Mouse (Mus musculus) embryonic facial prominence, embryonic 15.5 days (tissue): ENCODE data around the gene Erc2. TPM values are rescaled to one million over a fixed set of nuclear protein-coding genes. Genes with fewer than 3 reads are reported as not detected.

Experiments used
- ATAC-seq: fragments of 200-750 bp; cut with Nextera tagmentation; 2 replicates; pipeline ENCODE4 v1.8.0; 2017; ENCODE audit warnings: low read depth, moderate TSS enrichment; ENCODE audit not compliant: insufficient number of reproducible peaks, low FRiP score, low TSS enrichment
- H3K27ac ChIP-seq: fragments of 300-500 bp; sonication (generic); replicated peaks from 2 replicates; pipeline ENCODE4 v1.5.1; 2015; ENCODE audit warnings: mild to moderate bottlenecking, inconsistent platforms
- H3K27me3 ChIP-seq: fragments of 300-500 bp; sonication (generic); 2 replicates; pipeline ENCODE4 v1.6.1; 2015; ENCODE audit warnings: inconsistent platforms
- H3K36me3 ChIP-seq: fragments of 300-500 bp; sonication (generic); 2 replicates; pipeline ENCODE4 v1.6.1; 2015; ENCODE audit warnings: mild to moderate bottlenecking, inconsistent platforms
- H3K4me1 ChIP-seq: fragments of 300-500 bp; sonication (generic); 2 replicates; pipeline ENCODE4 v1.6.1; 2015; ENCODE audit warnings: inconsistent platforms
- H3K4me2 ChIP-seq: fragments of 300-500 bp; sonication (generic); replicated peaks from 2 replicates; pipeline ENCODE4 v1.6.1; 2015; ENCODE audit warnings: mild to moderate bottlenecking, inconsistent platforms
- H3K4me3 ChIP-seq: fragments of 300-500 bp; sonication (generic); replicated peaks from 2 replicates; pipeline ENCODE4 v1.5.1; 2015; ENCODE audit warnings: mild to moderate bottlenecking, inconsistent platforms
- H3K9ac ChIP-seq: fragments of 300-500 bp; sonication (generic); 2 replicates; pipeline ENCODE4 v1.6.1; 2015; ENCODE audit warnings: inconsistent platforms
- H3K9me3 ChIP-seq: fragments of 300-500 bp; sonication (generic); replicated peaks from 2 replicates; pipeline ENCODE4 v1.6.1; 2016; ENCODE audit warnings: inconsistent platforms
- WGBS: fragments of 180-500 bp; shearing (Covaris S2); methylation state at CpG from one replicate; pipeline ENCODE4 v1.1.7; 2015; 5-methylcytosine and 5-hydroxymethylcytosine counted together
- polyA plus RNA-seq: library from polyadenylated mRNA; unstranded; fragments of >200 nt; fragmentation: Nextera tagmentation; extraction: Ambion mirVana; gene quantifications from 2 replicates; pipeline ENCODE4 v1.2.1, GENCODE M21; 2015

Gene Erc2
- polyA plus RNA-seq, 1 experiment from 2014 or later: 7.1 TPM

GRCm38 (mm10) chr14:27667016-27667852 lies 45.0 kb downstream of the Erc2 start:
- WGBS: 83% methylated on average over 11 of the region's 11 CpGs
- no peak overlapping the region for H3K9ac ChIP-seq
- H3K27ac ChIP-seq: no peak overlapping the region
- H3K4me2 ChIP-seq: no peak overlapping the region
- H3K27me3 ChIP-seq: no peaks in the 10 kb centered on the region
- no peaks in the 10 kb centered on the region for H3K9me3 ChIP-seq
- no peaks in the 10 kb centered on the region for H3K36me3 ChIP-seq
- no peak overlapping the region for H3K4me3 ChIP-seq
- no peaks in the 10 kb centered on the region for H3K4me1 ChIP-seq
- no peak for ATAC-seq

- Histone ChIP-seq H3K36me3 (no peaks in the 10 kb centered on the region), H3K27me3 (no peaks in the 10 kb centered on the region), H3K9me3 (no peaks in the 10 kb centered on the region), H3K4me2 (no peak overlapping the region), H3K4me3 (no peak overlapping the region), H3K4me1 (no peaks in the 10 kb centered on the region), H3K27ac (no peak overlapping the region), H3K9ac (no peak overlapping the region)
- ATAC-seq: no peak
- 73% methylated on average over 6 of the region's 6 CpGs for WGBS
Measured at GRCm38 (mm10) chr14:27668151-27668550, 45.9 kb downstream of the Erc2 start.

- no peak overlapping the region for H3K4me2 ChIP-seq
- H3K27ac ChIP-seq: no peak overlapping the region
- H3K36me3 ChIP-seq: no peaks in the 10 kb centered on the region
- H3K27me3 ChIP-seq: no peaks in the 10 kb centered on the region
- H3K9ac ChIP-seq: no peak overlapping the region
- H3K4me3 ChIP-seq: no peak overlapping the region
- no peak for ATAC-seq
- H3K4me1 ChIP-seq: no peaks in the 10 kb centered on the region
- no peaks in the 10 kb centered on the region for H3K9me3 ChIP-seq
- 84% methylated on average over 3 of the region's 3 CpGs for WGBS
Measured at GRCm38 (mm10) chr14:27669939-27670338, 47.7 kb downstream of the Erc2 start.

- no peak overlapping the region for H3K27ac ChIP-seq
- H3K27me3 ChIP-seq: no peaks in the 10 kb centered on the region
- whole genome bisulfite sequencing: 93% methylated on average over 7 of the region's 7 CpGs
Measured at GRCm38 (mm10) chr14:27672761-27673160, 50.5 kb downstream of the Erc2 start.

GRCm38 (mm10) chr14:27674096-27674495 lies 51.9 kb downstream of the Erc2 start:
- no peaks in the 10 kb centered on the region for H3K27me3 ChIP-seq
- 75% methylated on average over 4 of the region's 4 CpGs for WGBS
- H3K9me3 ChIP-seq: no peaks in the 10 kb centered on the region
- H3K27ac ChIP-seq: no peak overlapping the region
- H3K36me3 ChIP-seq: no peaks in the 10 kb centered on the region
- H3K4me3 ChIP-seq: no peak overlapping the region
- no peaks in the 10 kb centered on the region for H3K4me1 ChIP-seq
- H3K9ac ChIP-seq: no peak overlapping the region
- no peak for ATAC-seq
- H3K4me2 ChIP-seq: no peak overlapping the region

More at GRCm38 (mm10) chr14:27672761-27673160, 50.5 kb downstream of the Erc2 start:
- Histone ChIP-seq H3K4me2 (no peak overlapping the region), H3K4me1 (no peaks in the 10 kb centered on the region), H3K9me3 (no peaks in the 10 kb centered on the region), H3K36me3 (no peaks in the 10 kb centered on the region), H3K4me3 (no peak overlapping the region), H3K9ac (no peak overlapping the region)
- ATAC-seq: no peak

GRCm38 (mm10) chr14:27674561-27674960 lies 52.3 kb downstream of the Erc2 start:
- no peaks in the 10 kb centered on the region for H3K36me3 ChIP-seq
- no peak overlapping the region for H3K9ac ChIP-seq
- no peak overlapping the region for H3K4me3 ChIP-seq
- H3K4me2 ChIP-seq: no peak overlapping the region
- no peak for ATAC-seq
- H3K9me3 ChIP-seq: no peaks in the 10 kb centered on the region
- WGBS: 85% methylated on average over 10 of the region's 10 CpGs
- H3K27me3 ChIP-seq: no peaks in the 10 kb centered on the region
- H3K4me1 ChIP-seq: no peaks in the 10 kb centered on the region
- H3K27ac ChIP-seq: no peak overlapping the region

GRCm38 (mm10) chr14:27675071-27675470 lies 52.8 kb downstream of the Erc2 start:
- WGBS: 82% methylated on average over 6 of the region's 6 CpGs

GRCm38 (mm10) chr14:27682368-27683052 lies 60.3 kb downstream of the Erc2 start:
- H3K9me3 ChIP-seq: no peaks in the 10 kb centered on the region
- no peaks in the 10 kb centered on the region for H3K4me1 ChIP-seq
- no peak overlapping the region for H3K4me2 ChIP-seq
- no peak overlapping the region for H3K4me3 ChIP-seq
- H3K9ac ChIP-seq: no peak overlapping the region
- H3K27me3 ChIP-seq: no peaks in the 10 kb centered on the region
- ATAC-seq: no peak
- no peaks in the 10 kb centered on the region for H3K36me3 ChIP-seq
- WGBS: 77% methylated on average over 3 of the region's 3 CpGs
- H3K27ac ChIP-seq: no peak overlapping the region

More at GRCm38 (mm10) chr14:27675071-27675470, 52.8 kb downstream of the Erc2 start:
- ATAC-seq: no peak
- H3K36me3 ChIP-seq: no peaks in the 10 kb centered on the region
- no peak overlapping the region for H3K4me3 ChIP-seq
- no peaks in the 10 kb centered on the region for H3K27me3 ChIP-seq
- H3K4me1 ChIP-seq: no peaks in the 10 kb centered on the region
- H3K27ac ChIP-seq: no peak overlapping the region
- no peak overlapping the region for H3K9ac ChIP-seq
- no peaks in the 10 kb centered on the region for H3K9me3 ChIP-seq
- no peak overlapping the region for H3K4me2 ChIP-seq

- no peak for ATAC-seq
- Histone ChIP-seq H3K27me3 (no peaks in the 10 kb centered on the region), H3K4me1 (no peaks in the 10 kb centered on the region), H3K9ac (no peak overlapping the region), H3K27ac (no peak overlapping the region), H3K4me3 (no peak overlapping the region), H3K4me2 (no peak overlapping the region), H3K36me3 (no peaks in the 10 kb centered on the region), H3K9me3 (no peaks in the 10 kb centered on the region)
- WGBS: 87% methylated on average over 7 of the region's 7 CpGs
Measured at GRCm38 (mm10) chr14:27695781-27696180, 73.6 kb downstream of the Erc2 start.

GRCm38 (mm10) chr14:27717364-27717763 lies 95.1 kb downstream of the Erc2 start:
- Histone ChIP-seq H3K9ac (no peak overlapping the region), H3K9me3 (no peaks in the 10 kb centered on the region), H3K4me3 (no peak overlapping the region), H3K36me3 (no peaks in the 10 kb centered on the region), H3K27me3 (no peaks in the 10 kb centered on the region), H3K4me1 (no peaks in the 10 kb centered on the region), H3K4me2 (no peak overlapping the region), H3K27ac (no peak overlapping the region)
- ATAC-seq: peak; percentile 34; the same call in 1 of the 2 replicates
- WGBS: 81% methylated on average over 7 of the region's 7 CpGs

GRCm38 (mm10) chr14:27719601-27720000 lies 97.4 kb downstream of the Erc2 start:
- no peak overlapping the region for H3K4me2 ChIP-seq

More at GRCm38 (mm10) chr14:27719601-27720000, 97.4 kb downstream of the Erc2 start:
- H3K9ac ChIP-seq: no peak overlapping the region
- H3K27me3 ChIP-seq: no peaks in the 10 kb centered on the region
- no peak for ATAC-seq
- no peaks in the 10 kb centered on the region for H3K4me1 ChIP-seq
- 78% methylated on average over 4 of the region's 4 CpGs for WGBS
- H3K36me3 ChIP-seq: no peaks in the 10 kb centered on the region
- H3K27ac ChIP-seq: no peak overlapping the region
- no peak overlapping the region for H3K4me3 ChIP-seq
- no peaks in the 10 kb centered on the region for H3K9me3 ChIP-seq
